Mouse (Mus musculus): ENCODE results near the gene Tes.

Tes gene

DNA sequence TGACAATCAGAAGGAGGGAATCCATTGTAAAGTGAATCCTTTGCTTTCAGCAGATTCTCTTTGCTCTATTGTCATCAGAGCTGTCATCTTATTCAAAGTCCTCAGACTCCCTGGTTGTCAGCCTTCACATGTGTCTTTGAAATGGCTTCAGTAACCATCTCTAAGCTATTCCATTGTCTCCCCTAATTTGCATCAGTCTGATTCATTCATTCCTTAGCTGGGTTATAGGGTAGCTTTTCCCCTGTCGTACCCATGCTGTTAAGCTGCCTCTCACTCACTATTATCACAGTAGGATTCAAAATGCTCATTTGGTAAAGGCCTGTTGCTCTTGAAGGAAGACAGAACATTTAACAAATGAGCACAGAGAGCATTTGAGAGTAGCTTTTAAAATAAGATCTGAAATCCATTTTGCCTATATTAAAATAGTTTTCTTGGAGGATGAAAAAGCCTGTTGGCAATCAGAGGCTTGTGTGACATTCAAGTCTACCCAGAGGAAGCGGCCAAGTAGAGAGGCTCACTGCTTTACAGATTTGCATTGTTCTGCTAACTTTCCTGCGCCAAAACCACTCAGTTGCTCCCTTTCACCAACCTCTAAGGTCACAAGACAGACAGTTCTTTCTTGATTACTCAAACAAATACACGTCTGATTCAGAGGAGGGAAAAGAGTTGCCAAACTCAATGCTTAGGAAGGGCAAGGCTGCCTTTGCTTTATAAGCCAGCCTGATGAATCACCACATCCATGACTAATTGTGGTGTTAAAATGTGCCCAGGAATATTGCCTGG is 77.8 kb downstream of the Tes start:
- in situ Hi-C loops (cut with MboI, MseI), result no loop called here

DNA sequence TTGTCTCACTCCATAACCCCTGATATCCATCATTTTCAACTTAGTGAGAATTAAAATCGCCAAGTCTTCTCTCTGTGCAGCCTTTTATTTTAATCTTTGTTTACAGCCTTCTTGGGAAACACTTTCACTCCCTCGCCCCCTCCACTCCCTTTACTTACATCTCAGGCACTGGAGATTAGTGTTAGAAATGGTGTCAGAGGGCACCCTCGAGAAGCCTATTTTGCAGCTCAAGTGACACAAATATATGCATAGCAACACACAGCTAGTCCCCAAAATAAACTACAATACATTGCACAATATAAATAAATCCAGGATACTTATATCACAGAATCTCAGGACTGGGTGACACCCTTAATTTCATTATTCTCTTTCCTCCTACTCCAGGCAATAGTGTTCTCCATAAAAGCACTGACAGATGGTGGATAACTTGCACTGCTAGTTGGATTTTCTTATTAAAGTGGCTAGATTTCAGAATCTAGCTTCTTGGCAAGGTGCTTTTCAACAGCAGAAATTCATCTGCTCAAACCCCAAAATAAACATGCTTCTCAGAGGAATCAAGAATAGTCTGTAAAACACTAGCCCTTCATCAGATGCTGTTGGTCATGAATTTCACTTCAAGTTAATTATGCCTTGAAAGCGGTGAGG is 86.2 kb downstream of the Tes start:
- in situ Hi-C loops (cut with MboI, MseI), result loop anchor here (25.0 kb wide), 1 partner anchor 464 kb away; no protein-coding TSS in a partner anchor

GRCm38 (mm10) chr6:17152551-17152950 is 87.6 kb downstream of the Tes start:
- in situ Hi-C loops (cut with MboI, MseI), result loop anchor here (25.0 kb wide), 1 partner anchor 465 kb away; no protein-coding TSS in a partner anchor
